Mouse (Mus musculus): ENCODE results near the gene Bend6.

DNA sequence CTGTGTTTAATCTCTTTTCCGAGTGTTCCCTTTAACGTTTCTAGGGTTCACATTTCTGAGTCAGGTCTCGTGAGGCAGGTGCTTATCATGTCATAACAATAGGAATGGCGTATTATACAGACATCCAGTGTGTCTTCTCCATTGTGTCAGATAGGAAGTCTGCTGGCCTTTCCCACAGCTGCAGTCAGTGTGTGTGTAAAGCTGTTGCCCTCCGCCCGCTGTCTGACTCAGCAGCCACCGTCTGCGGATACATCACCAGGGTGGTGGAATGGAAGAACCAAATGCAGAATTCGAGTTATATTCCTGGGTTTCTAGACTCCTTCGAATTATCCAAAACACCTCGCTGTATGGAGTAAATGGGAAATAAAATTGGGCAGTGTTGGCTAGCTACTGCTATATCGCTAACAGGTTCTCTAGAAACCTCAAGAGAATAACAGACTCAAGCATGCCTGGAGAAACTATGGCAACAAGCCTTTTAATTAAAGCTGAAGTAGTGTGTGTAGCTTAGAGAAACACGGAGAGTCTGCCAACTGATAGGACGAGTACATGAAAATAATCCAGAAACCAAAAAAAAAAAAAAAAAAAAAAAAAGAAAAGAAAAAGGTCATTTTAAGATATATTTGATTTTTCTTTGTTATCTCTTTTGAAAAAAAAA, 25.4 kb upstream of the Bend6 start:
- TF ChIP-seq CTCF (IDR thresholded peaks at IDR 0.05; ENCODE audit: low read depth, low read length) (no peak), POLR2A (IDR thresholded peaks at IDR 0.05; ENCODE audit: borderline replicate concordance, low read depth, low read length) (no peak)
